Mouse (Mus musculus) embryonic fibroblast, embryonic 13.5 days (primary cell): ENCODE measurements around the gene Mafg.

Experiments
- CTCF ChIP-seq: IDR thresholded peaks from 2 replicates; pipeline ENCODE4 v1.5.1; 2011; ENCODE audit warnings: mild to moderate bottlenecking, control low read depth, low read length, moderate library complexity, borderline replicate concordance; ENCODE audit not compliant: insufficient read depth
- POLR2A ChIP-seq: IDR thresholded peaks from 2 replicates; pipeline ENCODE4 v1.6.1; 2011; ENCODE audit warnings: low read depth, mild to moderate bottlenecking, control low read depth, low read length, moderate library complexity

- TF ChIP-seq POLR2A: 0 out of 2 replicates have a peak, but pooled peaks have one; percentile 37
- no peak for TF ChIP-seq CTCF
These were observed 34.3 kb downstream of the Mafg start for GRCm38 (mm10) chr11:120598990-120599549.
